Mouse (Mus musculus) retina, postnatal 7 days (tissue): Measurements from ENCODE around the gene Tmprss11g.

Experiments used
- DNase-seq: peaks from one replicate; pipeline ENCODE4 v3.0.0-alpha.2; 2012; ENCODE audit warnings: low read depth, low spot score

The Tmprss11g gene

GRCm38 (mm10) chr5:86518500-86518899 is at the start of gene Tmprss11g:
Tmprss11g (minus strand) TSS chr5:86518600.
- no peak for DNase-seq

DNA sequence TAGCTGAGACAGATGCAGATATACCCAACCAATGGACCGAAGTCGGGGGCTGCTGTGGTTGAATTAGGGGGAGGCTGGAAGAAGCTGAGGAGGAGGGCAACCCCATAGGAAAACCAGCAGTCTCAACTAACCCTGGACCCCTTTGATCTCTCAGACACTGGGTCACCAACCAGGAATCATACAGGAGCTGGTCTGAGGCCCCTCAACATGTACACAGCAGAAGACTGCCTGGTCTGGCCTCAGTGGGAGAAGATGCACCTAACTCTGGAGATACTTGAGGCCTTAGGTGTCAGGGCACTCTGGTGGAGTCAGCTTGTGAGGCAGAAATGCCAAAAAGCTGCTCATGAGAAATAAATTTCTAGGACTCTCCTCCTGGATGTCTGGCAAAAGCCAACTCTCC is 28.3 kb upstream of the Tmprss11g start:
- DNase-seq = no peak

DNA sequence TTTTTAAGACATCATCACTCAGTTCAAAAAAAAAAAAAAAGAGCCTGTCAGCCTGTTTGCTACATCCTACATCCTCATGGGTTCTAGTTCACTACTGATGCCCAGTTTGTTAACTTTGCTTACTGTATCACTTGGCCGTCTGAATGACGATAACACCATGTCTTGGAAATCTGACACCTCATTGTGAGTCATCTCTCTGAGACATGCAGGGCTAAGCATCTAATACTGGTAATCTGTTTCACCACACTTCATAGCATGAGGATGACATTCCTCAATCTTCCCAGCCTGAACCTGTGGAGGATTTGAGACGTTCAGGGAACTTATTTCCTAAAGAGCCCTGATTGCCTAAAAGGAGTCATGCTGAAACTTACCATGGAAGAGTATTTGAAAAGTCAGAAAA is 22.2 kb upstream of the Tmprss11g start:
- DNase-seq = no peak

DNA sequence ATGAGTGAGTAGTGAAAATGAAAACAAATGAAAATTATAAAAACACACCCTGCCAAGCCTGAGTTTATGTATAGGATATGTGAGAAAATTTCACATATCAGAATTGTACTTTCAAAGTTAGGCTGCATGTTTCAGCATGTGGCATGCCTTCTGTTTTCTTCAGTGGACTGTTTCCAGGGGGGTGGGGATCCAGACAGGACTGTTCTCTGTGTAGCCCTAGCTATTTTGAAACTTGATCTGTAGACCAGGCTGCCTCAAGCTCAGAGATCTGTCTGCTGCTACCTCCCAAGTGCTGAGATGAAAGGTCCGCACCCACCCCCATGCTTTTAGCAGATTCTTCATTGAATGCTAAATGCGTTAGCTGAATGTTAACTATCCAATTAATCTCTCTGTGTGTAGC is 10.3 kb upstream of the Tmprss11g start:
- DNase-seq = no peak

DNA sequence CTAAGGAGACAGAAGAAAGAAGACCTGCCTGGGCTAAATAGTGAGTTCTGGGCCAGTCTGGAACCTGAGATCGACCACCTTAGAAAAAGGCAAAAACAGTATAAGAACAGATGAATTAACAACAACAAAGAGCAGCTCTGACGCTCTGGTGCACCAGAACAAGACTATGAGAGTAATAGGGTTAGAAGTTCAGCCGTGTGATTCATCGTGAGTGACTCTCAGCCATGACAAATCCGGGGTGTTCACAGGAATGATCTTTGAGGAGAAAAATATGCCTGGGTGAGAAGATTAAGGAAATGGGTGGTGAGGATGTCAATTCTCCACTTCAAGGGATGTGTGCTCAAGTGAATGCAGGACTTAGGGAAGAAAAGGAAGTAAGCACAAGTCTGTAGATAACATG is 6.9 kb downstream of the Tmprss11g start:
- DNase-seq = no peak

GRCm38 (mm10) chr5:86493453-86493852 is 24.9 kb downstream of the Tmprss11g start:
- no peak for DNase-seq

DNA sequence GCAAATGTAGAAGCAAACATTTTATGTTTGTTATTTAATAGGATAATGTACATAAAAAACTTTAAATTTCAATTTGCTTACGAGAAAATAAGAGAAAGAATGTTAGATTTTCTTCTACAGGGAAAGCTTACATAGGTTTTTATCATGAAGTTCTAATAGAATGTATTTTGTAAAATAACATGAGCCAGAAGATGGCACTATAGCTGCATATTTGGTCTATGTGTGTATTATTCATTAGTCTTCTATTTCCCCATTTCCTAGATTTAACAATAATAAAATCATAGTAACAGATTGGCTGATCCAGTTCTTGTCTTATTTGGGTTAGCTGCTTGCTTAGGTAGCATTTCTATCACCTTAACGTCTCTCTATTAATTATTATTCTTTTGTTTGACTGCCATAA is 35.8 kb downstream of the Tmprss11g start:
- DNase-seq = no peak

- DNase-seq = no peak
Measured at GRCm38 (mm10) chr5:86482031-86482430, 36.4 kb downstream of the Tmprss11g start.

DNA sequence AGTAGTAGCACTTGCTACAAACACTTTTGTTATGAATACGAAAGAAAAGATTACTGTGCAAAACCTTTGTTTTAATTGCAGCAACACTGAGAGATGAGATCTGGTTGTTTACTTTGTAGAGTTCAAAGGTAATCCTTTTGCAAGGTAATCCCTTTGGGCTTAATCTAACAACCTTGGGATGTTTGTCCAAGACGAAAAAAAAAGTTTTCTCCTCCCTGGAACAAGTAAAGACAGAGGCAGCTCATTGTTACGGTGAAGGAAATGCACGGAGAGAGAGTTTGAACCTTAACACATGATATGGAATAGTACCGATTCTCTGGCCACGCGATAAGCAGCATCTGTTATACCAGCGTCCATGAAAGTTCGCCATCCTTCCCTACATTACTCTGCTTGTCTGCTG is 44.5 kb downstream of the Tmprss11g start:
- DNase-seq = no peak

DNA sequence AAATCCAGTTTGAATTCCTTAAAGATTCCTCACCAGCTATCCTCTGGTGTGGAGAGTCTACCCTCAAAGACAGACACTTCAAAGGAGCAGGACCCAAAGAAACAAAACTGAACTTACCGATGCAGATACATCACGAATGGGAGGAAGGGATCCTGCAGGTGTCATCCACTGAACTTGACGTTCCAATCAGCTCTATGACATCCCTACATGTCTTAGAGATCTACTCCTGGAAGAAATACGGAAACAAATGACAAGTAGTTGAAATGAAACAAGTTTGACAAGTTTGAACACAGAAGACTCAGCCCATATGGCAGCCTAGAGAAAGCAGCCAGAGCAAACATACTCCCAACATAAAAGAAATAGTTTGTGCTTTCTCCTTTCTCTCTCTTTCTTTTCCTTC is 49.5 kb downstream of the Tmprss11g start, which contains the start of gene Tmprss11a:
Gene Tmprss11a (minus strand): TSS at position 101 of the 400 bp plus-strand sequence.
- DNase-seq = no peak

DNA sequence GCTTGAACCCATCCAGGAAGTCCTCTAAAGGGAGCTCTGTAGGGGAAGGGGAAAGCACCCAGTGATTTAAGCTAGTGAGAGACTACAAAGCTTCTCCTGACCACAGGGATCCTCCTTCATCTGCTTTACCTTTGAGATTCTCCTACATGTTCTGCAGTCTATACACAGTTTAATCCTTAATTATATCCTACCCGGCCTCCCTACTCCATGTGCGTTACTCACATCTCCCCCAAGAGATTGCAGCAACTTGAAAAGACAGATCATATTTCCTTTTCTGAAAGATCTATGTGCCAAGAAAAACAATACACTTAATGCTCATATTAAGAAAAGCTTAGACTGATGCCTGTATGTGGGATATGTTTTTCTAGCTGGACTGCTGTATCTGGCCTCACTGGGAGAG is 79.1 kb downstream of the Tmprss11g start:
- DNase-seq = no peak

DNA sequence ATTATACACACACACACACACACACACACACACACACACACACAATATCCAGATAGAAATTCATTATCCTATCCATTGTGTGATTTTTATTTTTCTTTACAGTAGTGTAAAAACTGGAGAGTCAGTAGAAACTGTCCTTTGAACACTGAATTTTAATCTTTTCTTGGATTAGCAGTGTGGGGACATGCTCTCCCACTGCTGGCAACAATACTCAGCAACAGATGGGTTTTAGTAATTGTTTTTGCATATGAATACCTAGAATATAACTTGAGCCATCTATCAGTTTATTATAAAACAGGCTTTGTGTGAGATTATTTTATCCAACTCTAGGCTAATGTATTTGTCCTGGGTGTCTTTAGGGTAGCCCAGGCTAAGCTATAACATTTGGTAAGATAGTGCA is 79.9 kb downstream of the Tmprss11g start:
- DNase-seq = no peak
